Mouse (Mus musculus) CD4-positive, CD25-positive, alpha-beta regulatory T cell, adult 4 months (primary cell): ENCODE measurements at regions not wholly inside any gene's neighbourhood (a gene's known extent, or its start where the extent isn't known, plus 50 kb on each side); places are given as distances from the start of the nearest gene placed in this dataset.

Source experiments
- ATAC-seq: one replicate; pipeline ENCODE4 v1.8.0; 2017

DNA sequence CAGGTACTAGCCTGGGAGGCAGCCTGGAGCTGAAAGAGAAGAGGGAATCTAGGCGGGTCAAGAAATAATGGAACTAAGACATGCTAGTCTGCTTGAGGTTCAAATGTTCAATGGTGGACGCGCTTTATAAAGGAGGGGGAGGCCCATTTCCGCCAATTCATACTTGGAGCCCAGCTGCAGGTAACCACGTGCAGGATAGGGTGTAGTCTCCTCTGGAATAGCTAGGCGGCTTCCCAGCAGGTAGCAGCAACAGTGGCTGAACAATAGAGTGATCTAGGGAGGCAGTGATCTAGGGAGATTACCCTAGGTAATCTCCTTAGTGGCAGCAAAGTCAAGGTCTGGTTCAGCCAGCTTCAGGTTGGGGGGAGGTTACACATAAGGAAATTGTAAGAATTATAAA lies 134.6 kb downstream of the Sh2d4b start:
- no peak for ATAC-seq

DNA sequence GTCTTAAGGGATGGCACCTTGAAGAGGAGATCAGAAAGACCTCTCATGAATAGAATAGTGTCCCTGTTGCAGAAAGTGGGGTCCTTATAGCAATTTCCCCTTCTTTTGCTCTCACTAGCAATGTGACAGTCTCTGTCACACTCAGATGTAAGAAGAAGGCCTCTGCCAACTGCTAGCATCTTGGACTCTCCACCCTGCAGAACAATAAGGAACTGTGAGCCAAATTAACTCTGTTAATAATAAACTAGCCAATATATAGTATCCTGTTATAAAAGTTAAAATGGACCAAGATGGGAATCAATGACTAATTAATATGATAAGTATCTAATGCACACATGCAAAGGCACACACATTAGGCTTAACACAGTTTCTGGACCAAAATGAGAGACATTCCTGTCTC lies 152.5 kb downstream of the Sh2d4b start:
- ATAC-seq, result no peak

DNA sequence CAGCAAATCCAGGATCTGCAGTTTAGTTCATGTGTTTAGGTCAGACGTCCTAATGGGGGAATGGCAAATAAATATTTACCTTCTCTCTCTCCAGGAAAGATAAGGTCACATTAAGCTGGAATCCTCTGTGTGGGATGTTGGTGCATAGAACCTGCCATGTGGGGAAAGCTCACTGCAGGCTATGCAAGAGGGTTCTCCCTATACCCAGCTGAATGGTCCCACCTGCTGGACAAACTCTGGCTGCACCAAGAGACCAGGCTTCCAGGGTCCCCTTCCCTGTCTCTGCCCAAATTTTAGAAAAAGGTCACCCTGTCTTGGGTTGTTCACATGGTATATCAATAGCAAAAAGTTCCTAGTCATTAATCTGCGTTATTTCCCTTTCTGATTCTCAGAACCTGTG lies 161.2 kb downstream of the Sh2d4b start:
- ATAC-seq, result no peak

DNA sequence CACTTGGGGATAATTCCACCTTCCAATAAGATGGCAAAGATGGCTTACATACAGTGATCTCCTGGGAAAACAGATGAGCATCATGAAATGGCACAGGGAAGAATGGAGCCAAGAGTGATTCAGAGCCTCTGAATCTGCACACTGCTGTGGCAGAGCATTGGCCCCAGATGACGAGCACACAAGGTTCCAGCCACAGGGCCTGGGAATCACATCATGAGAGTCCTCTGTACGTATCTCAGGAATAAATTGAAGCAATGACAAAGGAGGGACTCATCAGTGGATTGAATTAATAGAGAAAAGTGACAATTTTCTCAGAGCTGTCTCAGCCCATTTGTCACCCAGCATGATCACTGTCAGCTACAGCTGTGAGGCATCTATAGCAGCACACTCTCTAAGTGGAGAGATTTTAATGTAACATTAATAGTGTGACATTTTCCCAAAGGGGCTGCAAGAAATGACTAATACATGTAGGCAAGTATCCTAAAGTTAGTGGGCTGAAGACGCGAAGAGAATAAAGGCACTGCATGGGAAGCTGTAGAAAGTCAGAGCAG lies 184.0 kb downstream of the Sh2d4b start:
- no peak for ATAC-seq

DNA sequence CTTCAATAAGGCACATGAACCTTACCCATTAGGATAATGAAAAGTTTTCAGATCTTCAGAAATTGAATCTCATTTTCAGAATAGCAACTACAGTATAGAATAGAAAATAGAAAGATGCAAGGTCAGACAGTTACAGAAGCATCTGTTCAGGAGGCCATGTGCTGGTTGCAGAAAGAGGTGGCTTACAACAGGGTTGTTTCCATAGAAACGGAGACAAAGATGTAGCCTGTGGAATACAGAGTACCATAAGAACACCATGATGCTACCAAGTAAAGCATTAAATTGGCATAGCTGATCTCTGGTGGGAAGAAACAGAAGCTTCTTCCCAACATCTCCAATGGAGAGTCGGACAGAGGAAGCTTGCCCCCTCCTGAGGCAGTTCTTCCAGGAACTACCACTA lies 185.6 kb downstream of the Sh2d4b start:
- no peak for ATAC-seq

DNA sequence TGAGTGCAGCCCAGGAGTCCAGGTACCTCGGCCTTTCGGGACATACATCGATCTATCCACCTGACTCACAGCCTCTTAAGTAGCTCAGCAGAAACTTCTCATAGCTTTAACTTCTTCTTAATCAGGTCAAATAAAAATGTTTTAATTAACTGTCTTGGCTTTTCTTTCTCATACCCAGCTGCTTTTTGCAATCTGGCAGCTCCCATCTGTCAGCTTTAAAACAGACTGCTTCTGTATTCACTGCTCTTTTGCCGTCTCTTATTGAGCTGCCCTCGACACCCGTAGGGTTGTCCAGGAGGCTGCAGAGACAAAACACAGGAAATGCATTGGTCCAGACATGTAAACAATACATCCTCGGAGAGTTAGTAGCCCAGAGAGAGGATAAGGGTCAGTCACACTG lies 189.6 kb downstream of the Sh2d4b start:
- no peak for ATAC-seq

DNA sequence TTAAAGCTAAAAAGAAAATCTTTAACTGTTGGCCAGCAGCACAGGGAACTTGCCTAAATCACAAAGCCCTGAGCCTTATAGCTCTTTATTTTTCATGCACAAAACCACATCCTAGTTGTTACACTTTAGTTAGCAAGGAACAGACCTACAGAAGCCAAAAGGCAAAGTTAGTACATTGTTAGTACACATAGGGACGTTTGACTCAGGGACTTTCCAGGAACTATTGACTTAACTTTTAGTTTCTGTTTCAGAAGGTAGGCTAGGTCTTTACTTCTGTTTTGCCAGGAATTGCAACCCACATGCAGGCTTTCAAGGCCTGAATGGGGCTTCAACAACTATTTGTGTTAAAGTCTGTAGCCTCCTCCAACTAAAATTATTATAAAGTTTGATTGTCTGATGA lies 211.4 kb downstream of the Sh2d4b start:
- peak; percentile 72 for ATAC-seq

DNA sequence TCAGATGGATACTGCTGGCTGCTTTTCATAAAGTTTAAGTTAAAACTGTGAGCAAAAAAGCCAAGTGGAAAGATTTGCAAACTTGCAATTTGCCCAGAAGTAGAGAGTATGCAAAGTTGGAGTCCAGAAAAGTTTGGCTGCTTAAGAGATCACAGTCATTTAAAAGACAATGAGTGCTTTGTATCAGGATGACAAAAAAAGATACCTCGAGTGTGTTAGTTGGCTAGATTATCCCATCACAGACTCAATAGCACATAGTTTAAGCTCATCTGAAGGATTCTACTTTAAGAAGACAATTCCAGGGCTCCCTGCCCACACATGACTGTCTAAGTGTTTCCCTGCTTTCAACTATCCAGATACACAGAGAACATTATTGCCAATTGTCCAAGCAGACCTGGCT lies 239.5 kb downstream of the Sh2d4b start:
- ATAC-seq, result no peak
